Mouse (Mus musculus) CD4-positive helper T cell, adult 2 months (primary cell): ENCODE results near the gene Arnt.
"Not testable (repeated sequence)": the region's sequence is repeated elsewhere in the genome, so short reads cannot be mapped to it uniquely, and the experiment has no call there.

Source experiments
- DNase-seq: peaks from one replicate; pipeline ENCODE4 v3.0.0-alpha.2; 2012; ENCODE audit warnings: low read depth, missing footprints, low spot score

The Arnt gene

GRCm38 (mm10) chr3:95434136-95434982 lies at the start of gene Arnt:
Gene Arnt, plus strand, starts transcription at chr3:95434388.
- peak; percentile 97 for DNase-seq

- DNase-seq = peak; percentile 86
These were observed 48.6 kb upstream of the Arnt start for GRCm38 (mm10) chr3:95385401-95386075.

GRCm38 (mm10) chr3:95394385-95394784 lies 39.8 kb upstream of the Arnt start:
- peak; percentile 59 for DNase-seq

GRCm38 (mm10) chr3:95402741-95403140 lies 31.4 kb upstream of the Arnt start, which contains the start of gene 4930558C23Rik:
Gene 4930558C23Rik, minus strand, starts transcription at chr3:95402841.
- no peak for DNase-seq

- DNase-seq = no peak
These were observed 26.5 kb upstream of the Arnt start for GRCm38 (mm10) chr3:95407728-95408127.

GRCm38 (mm10) chr3:95408852-95409251 lies 25.3 kb upstream of the Arnt start:
- DNase-seq = no peak

GRCm38 (mm10) chr3:95412268-95412667 lies 21.9 kb upstream of the Arnt start:
- no peak for DNase-seq

GRCm38 (mm10) chr3:95417866-95418265 lies 16.3 kb upstream of the Arnt start:
- DNase-seq = no peak

GRCm38 (mm10) chr3:95426476-95426875 lies 7.7 kb upstream of the Arnt start:
- not testable (repeated sequence) for DNase-seq

- DNase-seq = not testable (repeated sequence)
These were observed 6.9 kb upstream of the Arnt start for GRCm38 (mm10) chr3:95427117-95427890.

GRCm38 (mm10) chr3:95427891-95428238 lies 6.3 kb upstream of the Arnt start:
- not testable (repeated sequence) for DNase-seq

- DNase-seq = not testable (repeated sequence)
These were observed 5.8 kb upstream of the Arnt start for GRCm38 (mm10) chr3:95428423-95428822.

- DNase-seq = no peak
These were observed 780 bp upstream of the Arnt start for GRCm38 (mm10) chr3:95433301-95433915.

- no peak for DNase-seq
These were observed 789 bp downstream of the Arnt start for GRCm38 (mm10) chr3:95434983-95435370.

- no peak for DNase-seq
These were observed 1.4 kb downstream of the Arnt start for GRCm38 (mm10) chr3:95435561-95435960.

- DNase-seq = not testable (repeated sequence)
These were observed 4.4 kb downstream of the Arnt start for GRCm38 (mm10) chr3:95438636-95439035.

- DNase-seq = no peak
These were observed 5.5 kb downstream of the Arnt start for GRCm38 (mm10) chr3:95439670-95440069.

GRCm38 (mm10) chr3:95442406-95443117 lies 8.4 kb downstream of the Arnt start:
- no peak for DNase-seq

- DNase-seq = no peak
These were observed 11.1 kb downstream of the Arnt start for GRCm38 (mm10) chr3:95445311-95445710.

- peak; percentile 71 for DNase-seq
These were observed 16.2 kb downstream of the Arnt start for GRCm38 (mm10) chr3:95450408-95450807.

GRCm38 (mm10) chr3:95450915-95451314 lies 16.7 kb downstream of the Arnt start:
- no peak for DNase-seq
